Mouse (Mus musculus): Measurements from ENCODE around the gene Jpt1. TPM values are rescaled to one million over a fixed set of nuclear protein-coding genes. Genes with fewer than 3 reads are reported as not detected.
A peak's percentile ranks its signal among the peaks of the same experiment; 100 is the strongest.

Gene Jpt1
- polyA plus RNA-seq, 1 experiment from 2014 or later = 592 TPM

GRCm38 (mm10) chr11:115522238-115522637 is 8.1 kb upstream of the Jpt1 start:
- no peak overlapping the region for H3K4me3 ChIP-seq
- H3K36me3 ChIP-seq (replicated peaks) = peaks cover 67% of the 10 kb centered on the region
- H3K4me1 ChIP-seq = no peaks in the 10 kb centered on the region
- 87% methylated on average over 2 of the region's 2 CpGs for WGBS
- H3K27me3 ChIP-seq (replicated peaks; ENCODE audit: low read depth, poor library complexity, severe bottlenecking) = no peaks in the 10 kb centered on the region
- no peaks in the 10 kb centered on the region for H3K9me3 ChIP-seq
- no peak overlapping the region for H3K27ac ChIP-seq (replicated peaks)
- no peak for DNase-seq (ENCODE audit: low spot score)

DNA sequence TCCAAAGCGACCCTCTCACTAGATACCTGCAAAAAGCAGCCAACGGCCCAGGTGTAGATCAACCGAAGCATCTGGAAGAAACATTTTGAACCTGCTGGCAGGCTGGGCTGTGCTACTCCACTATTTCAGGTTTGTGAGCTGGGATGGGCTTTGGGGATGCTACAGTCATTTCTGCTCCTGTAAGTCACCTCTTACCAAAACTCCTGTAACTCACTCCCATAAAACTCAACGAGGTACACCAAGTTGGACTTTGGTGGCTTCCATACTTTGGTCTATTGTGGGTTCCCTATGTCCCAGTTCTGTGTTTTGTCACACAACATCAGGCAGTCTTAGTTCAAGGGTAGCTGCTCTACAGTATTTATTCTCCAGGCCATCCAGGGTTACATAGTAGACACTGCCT is 6.9 kb upstream of the Jpt1 start:
- Histone ChIP-seq H3K9me3 (no peaks in the 10 kb centered on the region), H3K4me1 (no peaks in the 10 kb centered on the region), H3K27me3 (replicated peaks; ENCODE audit: low read depth, poor library complexity, severe bottlenecking) (no peaks in the 10 kb centered on the region), H3K27ac (replicated peaks) (no peak overlapping the region), H3K36me3 (replicated peaks) (peaks cover 56% of the 10 kb centered on the region), H3K4me3 (no peak overlapping the region)
- 87% methylated on average over 4 of the region's 4 CpGs for WGBS
- DNase-seq (ENCODE audit: low spot score) = no peak

DNA sequence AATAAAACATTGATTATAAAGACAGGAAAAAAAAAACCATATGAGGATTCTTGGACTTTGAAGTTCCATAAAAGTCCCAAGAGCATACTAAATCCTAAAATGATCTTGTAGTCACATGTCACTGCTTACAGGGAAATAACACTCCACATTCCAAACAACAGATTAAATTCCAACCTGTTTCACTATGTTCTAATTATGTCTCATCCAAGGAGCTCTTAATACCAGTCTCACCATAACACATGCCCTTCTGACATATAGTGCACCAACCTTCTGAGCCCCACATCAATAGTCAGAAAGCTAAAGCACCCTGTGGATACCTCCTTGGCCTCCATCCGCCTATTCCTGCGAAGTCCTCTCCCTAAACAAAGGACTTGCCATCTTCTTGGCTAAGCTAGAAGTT is 6.0 kb upstream of the Jpt1 start:
- 77% methylated on average over 2 of the region's 2 CpGs for WGBS
- DNase-seq (ENCODE audit: low spot score) = no peak
- H3K27me3 ChIP-seq (replicated peaks; ENCODE audit: low read depth, poor library complexity, severe bottlenecking) = no peaks in the 10 kb centered on the region
- no peaks in the 10 kb centered on the region; the same call in 1 of the 2 replicates for H3K4me1 ChIP-seq
- peaks cover 47% of the 10 kb centered on the region for H3K36me3 ChIP-seq (replicated peaks)
- H3K9me3 ChIP-seq = no peaks in the 10 kb centered on the region
- H3K4me3 ChIP-seq = no peak overlapping the region
- H3K27ac ChIP-seq (replicated peaks) = no peak overlapping the region

DNA sequence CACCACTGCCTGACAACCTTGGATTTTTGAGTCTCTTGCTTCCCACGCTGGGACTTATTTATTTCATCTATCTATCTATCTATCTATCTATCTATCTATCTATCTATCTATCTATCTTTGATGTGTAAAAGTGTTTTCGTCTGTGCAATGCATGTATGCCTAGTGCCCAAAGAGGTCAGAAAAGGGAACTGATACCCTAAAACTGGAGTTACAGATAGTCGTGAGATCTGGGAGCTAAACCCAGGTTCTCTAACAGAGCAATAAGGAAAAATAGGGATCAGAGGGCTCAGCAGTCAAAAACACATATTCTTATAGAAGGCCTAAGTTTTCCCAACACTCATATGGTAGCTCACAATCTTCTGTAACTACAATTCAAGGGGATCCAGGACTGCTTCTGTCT is 5.4 kb upstream of the Jpt1 start:
- H3K27me3 ChIP-seq (replicated peaks; ENCODE audit: low read depth, poor library complexity, severe bottlenecking) = no peaks in the 10 kb centered on the region
- no peak for DNase-seq (ENCODE audit: low spot score)
- H3K4me3 ChIP-seq = no peak overlapping the region
- WGBS = 88% methylated on average over 3 of the region's 3 CpGs
- no peaks in the 10 kb centered on the region for H3K9me3 ChIP-seq
- H3K27ac ChIP-seq (replicated peaks) = no peak overlapping the region
- H3K4me1 ChIP-seq = peaks cover 4% of the 10 kb centered on the region
- peaks cover 41% of the 10 kb centered on the region for H3K36me3 ChIP-seq (replicated peaks)

DNA sequence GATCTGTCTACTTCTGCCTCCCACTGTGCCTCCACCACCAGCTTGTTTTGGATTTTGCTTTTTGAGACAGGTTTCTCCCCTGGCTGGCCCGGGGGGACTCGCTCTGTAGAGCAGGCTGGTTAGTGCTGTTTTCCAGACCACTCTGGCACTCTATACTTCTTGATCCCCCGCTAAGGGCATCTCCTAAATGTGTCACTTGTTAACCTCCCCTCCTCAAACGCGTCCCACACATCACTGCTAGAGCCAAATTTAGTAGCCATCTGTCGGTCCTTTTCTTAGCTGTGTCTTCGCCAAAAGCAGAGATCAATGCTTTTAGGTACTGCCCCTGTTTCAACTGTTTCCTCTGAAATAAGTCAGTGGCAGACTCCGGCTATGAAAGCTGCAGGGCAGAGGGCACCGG is 4.5 kb upstream of the Jpt1 start:
- peaks cover 32% of the 10 kb centered on the region for H3K36me3 ChIP-seq (replicated peaks)
- 77% methylated on average over 9 of the region's 9 CpGs for WGBS
- H3K9me3 ChIP-seq = no peaks in the 10 kb centered on the region
- H3K27ac ChIP-seq (replicated peaks) = no peak overlapping the region
- no peak for DNase-seq (ENCODE audit: low spot score)
- peaks cover 4% of the 10 kb centered on the region for H3K4me1 ChIP-seq
- H3K27me3 ChIP-seq (replicated peaks; ENCODE audit: low read depth, poor library complexity, severe bottlenecking) = no peaks in the 10 kb centered on the region
- no peak overlapping the region for H3K4me3 ChIP-seq

DNA sequence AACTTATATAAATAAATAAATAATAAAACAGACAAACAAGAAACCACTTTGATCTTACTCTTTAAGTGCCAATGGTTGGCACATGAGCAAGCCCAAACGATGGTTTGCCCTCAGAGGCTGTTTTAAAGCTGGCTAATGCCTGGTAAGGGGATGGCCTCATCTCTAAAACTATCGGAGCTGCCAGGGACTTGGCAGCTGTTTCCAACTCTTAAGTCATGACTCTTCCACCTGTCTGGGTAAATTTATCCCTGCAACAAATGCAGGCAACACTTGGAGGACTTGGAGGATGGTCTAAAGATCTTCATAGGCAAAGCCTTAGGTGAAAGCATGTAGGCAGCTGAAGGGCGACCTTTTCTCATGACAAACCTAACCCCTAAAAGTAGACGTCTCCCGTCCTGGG is 2.8 kb upstream of the Jpt1 start:
- peaks cover 20% of the 10 kb centered on the region for H3K36me3 ChIP-seq (replicated peaks)
- DNase-seq (ENCODE audit: low spot score) = no peak
- H3K4me3 ChIP-seq = no peak overlapping the region
- no peaks in the 10 kb centered on the region for H3K9me3 ChIP-seq
- 85% methylated on average over 5 of the region's 5 CpGs for WGBS
- no peak overlapping the region for H3K27ac ChIP-seq (replicated peaks)
- peaks cover 19% of the 10 kb centered on the region for H3K4me1 ChIP-seq
- H3K27me3 ChIP-seq (replicated peaks; ENCODE audit: low read depth, poor library complexity, severe bottlenecking) = no peaks in the 10 kb centered on the region

GRCm38 (mm10) chr11:115515021-115515420 is 834 bp upstream of the Jpt1 start:
- WGBS = 74% methylated on average over 6 of the region's 6 CpGs
- H3K27me3 ChIP-seq (replicated peaks; ENCODE audit: low read depth, poor library complexity, severe bottlenecking) = no peaks in the 10 kb centered on the region
- no peak for DNase-seq (ENCODE audit: low spot score)
- no peaks in the 10 kb centered on the region for H3K9me3 ChIP-seq
- peak overlapping the region; percentile 58 for H3K27ac ChIP-seq (replicated peaks)
- H3K36me3 ChIP-seq (replicated peaks) = peaks cover 3% of the 10 kb centered on the region; the same call in 1 of the 2 replicates
- no peak overlapping the region for H3K4me3 ChIP-seq
- H3K4me1 ChIP-seq = peaks cover 38% of the 10 kb centered on the region

GRCm38 (mm10) chr11:115513271-115514237 is 633 bp downstream of the Jpt1 start:
- Histone ChIP-seq H3K27me3 (replicated peaks; ENCODE audit: low read depth, poor library complexity, severe bottlenecking) (no peaks in the 10 kb centered on the region), H3K4me3 (peak overlapping the region; percentile 92), H3K36me3 (replicated peaks) (peaks cover 7% of the 10 kb centered on the region; the same call in 1 of the 2 replicates), H3K9me3 (no peaks in the 10 kb centered on the region), H3K27ac (replicated peaks) (peak overlapping the region; percentile 97), H3K4me1 (peaks cover 47% of the 10 kb centered on the region)
- DNase-seq (ENCODE audit: low spot score) = peak; percentile 74
- WGBS = under 1% methylated on average over 57 of the region's 57 CpGs

DNA sequence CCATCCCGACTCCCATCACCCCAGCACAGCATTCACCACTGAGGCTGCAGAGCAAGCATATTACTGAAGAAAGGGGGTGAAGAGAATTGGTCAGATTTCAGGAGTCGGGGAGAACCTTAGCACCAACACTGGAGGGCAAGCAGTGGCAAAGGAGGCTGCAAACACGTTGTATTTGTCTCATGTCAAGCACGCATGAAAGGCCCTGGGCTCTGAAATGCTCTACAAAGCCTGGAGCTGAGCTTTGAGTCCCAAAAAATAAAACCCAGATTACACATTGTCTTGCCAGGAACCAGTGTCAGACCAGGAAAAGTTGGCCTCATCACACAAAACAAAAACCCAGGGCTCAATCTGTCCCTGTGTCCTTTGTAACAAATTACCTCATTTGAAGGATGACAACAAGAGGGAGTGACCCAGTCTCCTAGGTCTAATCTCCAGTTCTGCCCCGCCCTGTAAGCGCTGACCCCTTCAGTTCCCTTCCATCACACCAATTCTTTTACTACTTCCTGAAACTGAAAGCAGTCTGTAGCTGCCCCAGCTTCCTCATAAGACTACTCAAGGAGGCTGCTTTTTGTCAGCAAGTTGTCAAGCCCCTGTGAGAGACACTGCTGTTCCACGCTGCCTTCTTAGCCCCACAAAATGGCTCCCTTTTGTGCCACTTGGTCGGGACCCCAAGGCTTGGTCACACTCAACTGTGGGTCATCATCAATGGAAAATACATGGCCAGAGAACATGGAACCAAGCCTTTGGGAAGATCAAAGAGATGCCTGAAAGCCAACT is 1.6 kb downstream of the Jpt1 start:
- H3K9me3 ChIP-seq = no peaks in the 10 kb centered on the region
- 48% methylated on average over 8 of the region's 8 CpGs for WGBS
- H3K27ac ChIP-seq (replicated peaks) = peak overlapping the region; percentile 97
- peak overlapping the region; percentile 92 for H3K4me3 ChIP-seq
- H3K27me3 ChIP-seq (replicated peaks; ENCODE audit: low read depth, poor library complexity, severe bottlenecking) = no peaks in the 10 kb centered on the region
- peaks cover 11% of the 10 kb centered on the region for H3K36me3 ChIP-seq (replicated peaks)
- peaks cover 56% of the 10 kb centered on the region for H3K4me1 ChIP-seq
- peak; percentile 15 for DNase-seq (ENCODE audit: low spot score)

GRCm38 (mm10) chr11:115512004-115512403 is 2.2 kb downstream of the Jpt1 start:
- peak overlapping the region; percentile 97 for H3K27ac ChIP-seq (replicated peaks)
- WGBS = 69% methylated on average over 3 of the region's 3 CpGs
- H3K36me3 ChIP-seq (replicated peaks) = peaks cover 17% of the 10 kb centered on the region
- H3K9me3 ChIP-seq = no peaks in the 10 kb centered on the region
- H3K4me3 ChIP-seq = peak overlapping the region; percentile 92
- H3K4me1 ChIP-seq = peaks cover 62% of the 10 kb centered on the region
- DNase-seq (ENCODE audit: low spot score) = no peak
- H3K27me3 ChIP-seq (replicated peaks; ENCODE audit: low read depth, poor library complexity, severe bottlenecking) = no peaks in the 10 kb centered on the region

DNA sequence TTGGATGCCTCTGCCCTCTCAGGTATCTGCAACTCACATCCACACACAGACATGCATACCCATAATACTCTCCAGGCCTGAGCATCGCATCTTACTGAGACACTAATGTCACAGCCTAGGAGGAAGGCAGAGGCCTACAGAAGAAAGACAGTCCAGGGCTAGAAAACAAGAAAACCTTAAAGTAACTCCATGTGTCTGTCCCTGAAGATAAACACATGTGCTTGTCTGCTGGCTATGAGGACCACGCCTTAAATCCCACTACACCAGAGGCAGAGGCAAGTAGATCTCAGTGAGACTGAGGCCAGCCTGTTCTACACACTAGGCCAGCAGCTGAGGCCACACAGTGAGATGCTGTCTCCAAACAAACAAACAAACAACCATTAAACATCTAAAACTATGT is 3.1 kb downstream of the Jpt1 start:
- Histone ChIP-seq H3K27me3 (replicated peaks; ENCODE audit: low read depth, poor library complexity, severe bottlenecking) (no peaks in the 10 kb centered on the region), H3K9me3 (no peaks in the 10 kb centered on the region), H3K27ac (replicated peaks) (peak overlapping the region; percentile 97; the same call in 1 of the 2 replicates), H3K4me3 (peak overlapping the region; percentile 92), H3K4me1 (peaks cover 71% of the 10 kb centered on the region), H3K36me3 (replicated peaks) (peaks cover 26% of the 10 kb centered on the region)
- 79% methylated on average over 2 of the region's 2 CpGs for WGBS
- no peak for DNase-seq (ENCODE audit: low spot score)

GRCm38 (mm10) chr11:115510507-115510888 is 3.7 kb downstream of the Jpt1 start:
- H3K27me3 ChIP-seq (replicated peaks; ENCODE audit: low read depth, poor library complexity, severe bottlenecking) = no peaks in the 10 kb centered on the region
- H3K9me3 ChIP-seq = no peaks in the 10 kb centered on the region
- DNase-seq (ENCODE audit: low spot score) = no peak
- 49% methylated on average over 5 of the region's 5 CpGs for WGBS
- H3K4me1 ChIP-seq = peaks cover 74% of the 10 kb centered on the region
- H3K36me3 ChIP-seq (replicated peaks) = peaks cover 29% of the 10 kb centered on the region
- peak overlapping the region; percentile 61; the same call in 1 of the 2 replicates for H3K27ac ChIP-seq (replicated peaks)
- peak overlapping the region; percentile 92 for H3K4me3 ChIP-seq

Measured in embryonic facial prominence, embryonic 10.5 days (tissue).